Mouse (Mus musculus) liver, embryonic 16.5 days (tissue): ENCODE measurements around the gene Atp5h. TPM values are rescaled to one million over a fixed set of nuclear protein-coding genes. Genes with fewer than 3 reads are reported as not detected.
"Not testable (repeated sequence)": the region's sequence is repeated elsewhere in the genome, so short reads cannot be mapped to it uniquely, and the experiment has no call there.

Experiments
- ATAC-seq: fragments of 200-750 bp; cut with Nextera tagmentation; 2 replicates; pipeline ENCODE4 v1.8.0; 2017; ENCODE audit warnings: low read depth, mild to moderate bottlenecking, moderate number of reproducible peaks, moderate library complexity
- H3K27ac ChIP-seq: fragments of 300-500 bp; sonication (generic); 2 replicates; pipeline ENCODE4 v1.5.1; 2014; ENCODE audit warnings: mild to moderate bottlenecking, low read length
- H3K27me3 ChIP-seq: fragments of 300-500 bp; sonication (generic); 2 replicates; pipeline ENCODE4 v1.6.1; 2014; ENCODE audit warnings: low read depth, low read length, mixed read lengths; ENCODE audit not compliant: control insufficient read depth, insufficient read depth
- H3K36me3 ChIP-seq: fragments of 300-500 bp; sonication (generic); 2 replicates; pipeline ENCODE4 v1.6.1; 2014; ENCODE audit warnings: mild to moderate bottlenecking; ENCODE audit not compliant: control insufficient read depth, insufficient read depth
- H3K4me1 ChIP-seq: fragments of 300-500 bp; sonication (generic); 2 replicates; pipeline ENCODE4 v1.6.1; 2014; ENCODE audit warnings: low read depth, low read length, mixed read lengths; ENCODE audit not compliant: control insufficient read depth
- H3K4me2 ChIP-seq: fragments of 300-500 bp; sonication (generic); 2 replicates; pipeline ENCODE4 v1.6.1; 2014; ENCODE audit warnings: low read depth, low read length, mixed read lengths
- H3K4me3 ChIP-seq: fragments of 300-500 bp; sonication (generic); 2 replicates; pipeline ENCODE4 v1.5.1; 2014; ENCODE audit warnings: low read depth, mild to moderate bottlenecking, low read length
- H3K9ac ChIP-seq: fragments of 300-500 bp; sonication (generic); 2 replicates; pipeline ENCODE4 v1.6.1; 2014; ENCODE audit warnings: low read depth, low read length
- H3K9me3 ChIP-seq: fragments of 300-500 bp; sonication (generic); replicated peaks from 2 replicates; pipeline ENCODE4 v1.6.1; 2016; ENCODE audit warnings: low read length; ENCODE audit not compliant: control insufficient read depth
- WGBS: fragments of 180-500 bp; shearing (Covaris S2); extraction: QIAGEN DNeasy Blood & Tissue Kit; methylation state at CpG from one replicate; pipeline ENCODE4 v1.1.7; 2014; ENCODE audit not compliant: insufficient replicate concordance; 5-methylcytosine and 5-hydroxymethylcytosine counted together
- polyA plus RNA-seq: library from polyadenylated mRNA; unstranded; fragments of >200 nt; fragmentation: Nextera tagmentation; extraction: Ambion mirVana; gene quantifications from 2 replicates; pipeline ENCODE4 v1.2.1, GENCODE M21; 2015

The Atp5h gene
- polyA plus RNA-seq, 1 experiment from 2014 or later, result 482 TPM

GRCm38 (mm10) chr11:115455619-115456018, 35.9 kb upstream of the Atp5h start:
- Histone ChIP-seq H3K4me3 (no peak overlapping the region), H3K4me2 (no peak overlapping the region), H3K9ac (no peak overlapping the region), H3K9me3 (no peaks in the 10 kb centered on the region; the same call in 1 of the 2 replicates), H3K36me3 (no peaks in the 10 kb centered on the region), H3K27ac (no peak overlapping the region), H3K4me1 (peaks cover 3% of the 10 kb centered on the region), H3K27me3 (no peaks in the 10 kb centered on the region)
- no peak for ATAC-seq
- 78% methylated on average over 15 of the region's 15 CpGs for WGBS

GRCm38 (mm10) chr11:115454822-115455221, 35.1 kb upstream of the Atp5h start:
- not testable (repeated sequence) for H3K4me1 ChIP-seq, H3K27ac ChIP-seq, H3K9me3 ChIP-seq, H3K27me3 ChIP-seq, ATAC-seq, H3K9ac ChIP-seq, H3K4me2 ChIP-seq, H3K4me3 ChIP-seq, H3K36me3 ChIP-seq
- WGBS, result 75% methylated on average over 6 of the region's 6 CpGs

- Histone ChIP-seq H3K36me3 (no peaks in the 10 kb centered on the region), H3K9me3 (no peaks in the 10 kb centered on the region; the same call in 1 of the 2 replicates), H3K27ac (no peak overlapping the region), H3K4me3 (no peak overlapping the region), H3K9ac (no peak overlapping the region), H3K27me3 (no peaks in the 10 kb centered on the region), H3K4me1 (peaks cover 3% of the 10 kb centered on the region), H3K4me2 (no peak overlapping the region)
- no peak for ATAC-seq
- WGBS, result 59% methylated on average over 4 of the region's 4 CpGs
Measured at GRCm38 (mm10) chr11:115453306-115453705, 33.5 kb upstream of the Atp5h start.

- Histone ChIP-seq H3K4me1 (peaks cover 3% of the 10 kb centered on the region), H3K27me3 (no peaks in the 10 kb centered on the region), H3K9ac (no peak overlapping the region), H3K4me3 (no peak overlapping the region), H3K36me3 (no peaks in the 10 kb centered on the region), H3K4me2 (no peak overlapping the region), H3K9me3 (no peaks in the 10 kb centered on the region; the same call in 1 of the 2 replicates), H3K27ac (no peak overlapping the region)
- no peak for ATAC-seq
- WGBS, result 59% methylated on average over 7 of the region's 7 CpGs
Measured at GRCm38 (mm10) chr11:115452281-115452860, 32.6 kb upstream of the Atp5h start.

GRCm38 (mm10) chr11:115451781-115452241, 32.0 kb upstream of the Atp5h start:
- no peaks in the 10 kb centered on the region for H3K27me3 ChIP-seq
- no peaks in the 10 kb centered on the region for H3K36me3 ChIP-seq
- no peak overlapping the region for H3K9ac ChIP-seq
- ATAC-seq, result no peak
- no peak overlapping the region for H3K27ac ChIP-seq
- no peak overlapping the region for H3K4me2 ChIP-seq
- WGBS, result 60% methylated on average over 8 of the region's 8 CpGs
- no peaks in the 10 kb centered on the region; the same call in 1 of the 2 replicates for H3K9me3 ChIP-seq
- no peak overlapping the region for H3K4me3 ChIP-seq
- peaks cover 3% of the 10 kb centered on the region for H3K4me1 ChIP-seq

- no peaks in the 10 kb centered on the region for H3K27me3 ChIP-seq
- H3K27ac ChIP-seq, result peak overlapping the region; percentile 60; the same call in 1 of the 2 replicates
- H3K9ac ChIP-seq, result no peak overlapping the region
- no peak overlapping the region for H3K4me2 ChIP-seq
- 58% methylated on average over 7 of the region's 7 CpGs for WGBS
- ATAC-seq, result peak; percentile 56
- no peak overlapping the region for H3K4me3 ChIP-seq
- H3K4me1 ChIP-seq, result peaks cover 3% of the 10 kb centered on the region
- no peaks in the 10 kb centered on the region for H3K36me3 ChIP-seq
- no peaks in the 10 kb centered on the region; the same call in 1 of the 2 replicates for H3K9me3 ChIP-seq
Measured at GRCm38 (mm10) chr11:115450176-115450575, 30.4 kb upstream of the Atp5h start.

- Histone ChIP-seq H3K4me2 (no peak overlapping the region), H3K27me3 (no peaks in the 10 kb centered on the region), H3K36me3 (no peaks in the 10 kb centered on the region), H3K4me1 (peaks cover 3% of the 10 kb centered on the region), H3K27ac (peak overlapping the region; percentile 58), H3K4me3 (no peak overlapping the region), H3K9ac (no peak overlapping the region), H3K9me3 (no peaks in the 10 kb centered on the region)
- peak; percentile 28; the same call in 1 of the 2 replicates for ATAC-seq
- WGBS, result 56% methylated on average over 7 of the region's 7 CpGs
Measured at GRCm38 (mm10) chr11:115448998-115449397, 29.2 kb upstream of the Atp5h start.

- Histone ChIP-seq H3K9me3 (no peaks in the 10 kb centered on the region), H3K4me1 (no peaks in the 10 kb centered on the region; the same call in 1 of the 2 replicates), H3K9ac (no peak overlapping the region), H3K36me3 (no peaks in the 10 kb centered on the region), H3K4me2 (peak overlapping the region; percentile 30; the same call in 1 of the 2 replicates), H3K4me3 (peak overlapping the region; percentile 23; the same call in 1 of the 2 replicates), H3K27me3 (no peaks in the 10 kb centered on the region), H3K27ac (peak overlapping the region; percentile 58)
- 70% methylated on average over 16 of the region's 16 CpGs for WGBS
- peak; percentile 72 for ATAC-seq
Measured at GRCm38 (mm10) chr11:115448075-115448474, 28.3 kb upstream of the Atp5h start.

- H3K4me2 ChIP-seq, result peak overlapping the region; percentile 30
Measured at GRCm38 (mm10) chr11:115447321-115447885, 27.6 kb upstream of the Atp5h start.

More at GRCm38 (mm10) chr11:115447321-115447885, 27.6 kb upstream of the Atp5h start:
- ATAC-seq, result peak; percentile 23; the same call in 1 of the 2 replicates
- peak overlapping the region; percentile 58 for H3K27ac ChIP-seq
- H3K27me3 ChIP-seq, result no peaks in the 10 kb centered on the region
- no peaks in the 10 kb centered on the region; the same call in 1 of the 2 replicates for H3K4me1 ChIP-seq
- H3K36me3 ChIP-seq, result no peaks in the 10 kb centered on the region
- 61% methylated on average over 11 of the region's 11 CpGs for WGBS
- peak overlapping the region; percentile 23; the same call in 1 of the 2 replicates for H3K4me3 ChIP-seq
- no peak overlapping the region for H3K9ac ChIP-seq
- H3K9me3 ChIP-seq, result no peaks in the 10 kb centered on the region
